In genomic region chr12:73696084-73696483, GRCm38 (mm10) we compare ENCODE assay signal across 19 mouse cellular contexts.
"Had no signal": no experiment of that assay in that cellular context is flagged by ENCODE, and none has a peak within 500 bp of the region (broad histone marks: within the 10 kb centered on the region; RNA-seq: fewer than 3 reads in every experiment).

No protein-coding gene starts in this region.

- H3K4me3 ChIP-seq: midbrain, embryonic 10.5 days; midbrain, embryonic 12.5 days; myocyte; neural tube, embryonic 12.5 days; stomach, embryonic 15.5 days had no signal

- H3K4me2 ChIP-seq: lung, embryonic 14.5 days; midbrain, embryonic 12.5 days; neural tube, embryonic 12.5 days; stomach, embryonic 15.5 days had no signal

- H3K27ac ChIP-seq: liver, embryonic 14.5 days; midbrain, embryonic 10.5 days; midbrain, embryonic 12.5 days; neural tube, embryonic 12.5 days; stomach, embryonic 15.5 days; stomach, postnatal 0 days had no signal

- H3K36me3 ChIP-seq: midbrain, embryonic 10.5 days; midbrain, embryonic 12.5 days; neural tube, embryonic 12.5 days; stomach, embryonic 15.5 days had no signal

- ATAC-seq: midbrain, embryonic 16.5 days had no signal

- H3K4me1 ChIP-seq: midbrain, embryonic 10.5 days had no signal

- H3K27me3 ChIP-seq: midbrain, embryonic 12.5 days; neural tube, embryonic 12.5 days; stomach, embryonic 15.5 days had no signal

- H3K9ac ChIP-seq: liver, embryonic 14.5 days; lung, embryonic 14.5 days; midbrain, embryonic 12.5 days; neural tube, embryonic 12.5 days; stomach, embryonic 15.5 days had no signal

- H3K9me3 ChIP-seq: midbrain, embryonic 10.5 days; midbrain, embryonic 12.5 days; neural tube, embryonic 12.5 days; stomach, embryonic 15.5 days had no signal

- DNase-seq: lung, adult 18-20 months; lung, embryonic 14.5 days; lung, postnatal 10 days; lung, postnatal 4 days; midbrain, embryonic 14.5 days; retina, postnatal 1 day; right cerebral cortex, adult 18-20 months; right cerebral cortex, postnatal 25 days; thymus, adult 2 months; thymus, postnatal 25 days; thymus, postnatal 4 days had no signal
